Mouse (Mus musculus) brain, embryonic 14.5 days (tissue): ENCODE measurements around the gene Chst15.

ENCODE experiments used
- CTCF ChIP-seq: fragments of 200-500 bp; IDR thresholded peaks from 2 replicates; pipeline ENCODE4 v1.5.1; 2012; ENCODE audit warnings: inconsistent platforms, mild to moderate bottlenecking, moderate library complexity, borderline replicate concordance; ENCODE audit not compliant: insufficient read depth, insufficient read length; ENCODE audit errors: extremely low read depth
- POLR2A ChIP-seq: fragments of 200-500 bp; IDR thresholded peaks from 2 replicates; pipeline ENCODE4 v1.6.1; 2012; ENCODE audit warnings: mild to moderate bottlenecking, inconsistent platforms, borderline replicate concordance; ENCODE audit not compliant: poor library complexity, insufficient read depth, insufficient read length, severe bottlenecking; ENCODE audit errors: extremely low read depth

DNA sequence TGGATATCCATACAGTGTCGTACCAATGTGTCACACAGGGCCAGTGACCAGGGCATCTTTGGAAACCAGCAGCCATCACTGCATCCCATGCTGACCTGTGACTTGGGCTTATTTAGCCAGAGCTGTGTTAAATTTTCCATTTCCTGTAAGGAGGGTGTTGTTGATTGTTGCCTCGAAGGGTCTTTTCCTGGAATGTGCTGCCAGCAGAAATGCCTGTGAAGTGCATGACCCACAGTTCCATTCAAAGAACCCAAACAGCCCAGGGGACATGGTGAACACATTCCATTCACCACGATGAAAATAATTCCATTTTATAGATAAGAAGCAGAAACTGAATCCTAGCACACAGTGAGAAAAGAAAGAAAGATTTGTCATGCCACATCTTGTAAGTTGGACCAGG is 41.2 kb upstream of the Chst15 start:
- TF ChIP-seq POLR2A: no peak
- TF ChIP-seq CTCF: no peak
